Mouse (Mus musculus) macrophage (primary cell): Measurements from ENCODE around the gene Tomt. TPM values are rescaled to one million over a fixed set of nuclear protein-coding genes. Genes with fewer than 3 reads are reported as not detected.

Experiments used
- H3K27ac ChIP-seq: fragments of 350-480 bp; formaldehyde crosslinking; 2 replicates; pipeline ENCODE4 v1.9.0; 2021
- H3K36me3 ChIP-seq: fragments of 350-480 bp; formaldehyde crosslinking; 2 replicates; pipeline ENCODE4 v1.9.0; 2021; ENCODE audit errors: inconsistent target
- H3K4me3 ChIP-seq: fragments of 350-480 bp; formaldehyde crosslinking; 2 replicates; pipeline ENCODE4 v1.9.0; 2021; ENCODE audit errors: inconsistent target
- H3K79me2 ChIP-seq: fragments of 350-480 bp; formaldehyde crosslinking; 2 replicates; pipeline ENCODE4 v1.9.0; 2021; ENCODE audit errors: inconsistent target
- WGBS: methylation state at CpG from one replicate; pipeline ENCODE4 v1.1.7; 2026; ENCODE audit warnings: inconsistent platforms; ENCODE audit not compliant: missing documents; 5-methylcytosine and 5-hydroxymethylcytosine counted together
- polyA plus RNA-seq: library from polyadenylated mRNA; stranded (reverse); fragments of 250-400 nt; gene quantifications from 3 replicates; pipeline ENCODE4 v1.2.4, GENCODE M21; 2018; ENCODE audit warnings: inconsistent platforms

The Tomt gene
- polyA plus RNA-seq, 1 experiment from 2014 or later: 0.23 TPM

- H3K36me3 ChIP-seq: peaks cover 39% of the 10 kb centered on the region; the same call in 1 of the 2 replicates
- WGBS: 92% methylated on average over 6 of the region's 6 CpGs
- H3K4me3 ChIP-seq: no peak overlapping the region
- no peak overlapping the region for H3K27ac ChIP-seq
- H3K79me2 ChIP-seq: no peaks in the 10 kb centered on the region
Measured at GRCm38 (mm10) chr7:101886274-101886673, 19.9 kb downstream of the Tomt start.

DNA sequence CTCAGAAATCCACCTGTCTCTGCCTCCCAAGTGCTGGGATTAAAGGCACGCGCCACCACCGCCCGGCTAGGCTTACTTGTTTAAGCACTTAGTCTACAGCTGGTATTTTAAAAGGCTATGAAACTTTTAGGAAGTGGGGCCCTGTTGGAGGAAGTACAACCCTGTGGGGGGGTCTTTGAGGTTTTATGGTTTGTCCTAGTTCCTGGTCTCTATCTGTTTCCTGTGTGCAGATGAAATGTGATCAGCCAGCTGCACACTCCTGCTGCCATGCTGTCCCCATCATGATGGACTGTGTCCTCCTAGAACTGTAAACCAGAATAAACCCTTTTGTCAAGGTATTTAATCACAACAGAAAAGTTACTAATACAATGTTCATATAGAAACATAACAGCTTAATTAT lies 22.0 kb downstream of the Tomt start:
- H3K4me3 ChIP-seq: no peak overlapping the region
- H3K36me3 ChIP-seq: peaks cover 42% of the 10 kb centered on the region; the same call in 1 of the 2 replicates
- H3K79me2 ChIP-seq: no peaks in the 10 kb centered on the region
- H3K27ac ChIP-seq: no peak overlapping the region
- WGBS: 83% methylated on average over 1 of the region's 4 CpGs

GRCm38 (mm10) chr7:101882413-101883154 lies 23.6 kb downstream of the Tomt start:
- H3K4me3 ChIP-seq: no peak overlapping the region
- H3K79me2 ChIP-seq: no peaks in the 10 kb centered on the region
- 91% methylated on average over 9 of the region's 9 CpGs for WGBS
- H3K36me3 ChIP-seq: peaks cover 42% of the 10 kb centered on the region; the same call in 1 of the 2 replicates
- H3K27ac ChIP-seq: no peak overlapping the region

DNA sequence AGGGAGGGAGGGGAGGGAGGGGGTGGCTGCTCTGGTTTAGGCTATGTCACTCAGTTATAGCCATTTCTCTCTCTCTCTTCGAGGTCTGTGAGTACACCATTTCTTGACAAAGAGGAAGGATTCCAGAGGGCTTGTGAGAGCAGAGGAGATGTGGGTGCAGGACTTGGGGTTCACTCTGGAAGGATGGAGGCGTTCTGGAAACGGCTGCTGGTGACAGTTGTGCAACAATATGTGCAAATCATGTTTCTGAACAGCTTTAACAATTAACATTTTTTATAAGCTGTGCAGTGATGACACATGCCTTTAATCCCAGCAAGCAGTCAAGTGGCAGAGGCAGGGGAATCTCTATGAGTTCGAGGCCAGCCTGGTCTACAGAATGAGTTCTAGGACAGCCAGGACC lies 25.3 kb downstream of the Tomt start:
- Histone ChIP-seq H3K27ac (no peak overlapping the region), H3K36me3 (peaks cover 37% of the 10 kb centered on the region; the same call in 1 of the 2 replicates), H3K4me3 (no peak overlapping the region), H3K79me2 (no peaks in the 10 kb centered on the region)
- 59% methylated on average over 4 of the region's 4 CpGs for WGBS

DNA sequence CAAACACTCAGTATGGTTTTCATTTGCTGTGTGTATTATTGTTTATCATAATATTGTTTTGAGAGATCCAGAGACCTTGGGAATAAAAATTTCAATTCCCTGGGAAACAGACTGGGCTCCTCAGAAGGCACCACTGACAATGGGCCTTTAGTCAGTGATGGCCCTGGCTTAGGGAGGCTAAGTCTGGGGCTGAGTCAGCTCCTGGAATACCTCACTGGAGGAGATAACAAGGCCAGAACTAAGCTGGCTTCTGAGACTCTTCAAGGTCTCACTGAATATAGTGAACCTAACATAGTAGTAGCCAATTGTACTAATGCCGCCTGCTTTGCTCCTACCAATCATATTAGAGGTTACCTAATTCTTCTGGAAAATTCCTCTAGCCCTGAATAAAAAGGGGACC lies 30.2 kb downstream of the Tomt start:
- 100% methylated on average over 1 of the region's 1 CpGs for WGBS
- H3K36me3 ChIP-seq: peaks cover under 1% of the 10 kb centered on the region; the same call in 1 of the 2 replicates
- no peak overlapping the region for H3K27ac ChIP-seq
- no peak overlapping the region for H3K4me3 ChIP-seq
- no peaks in the 10 kb centered on the region; the same call in 1 of the 2 replicates for H3K79me2 ChIP-seq

- no peaks in the 10 kb centered on the region; the same call in 1 of the 2 replicates for H3K79me2 ChIP-seq
- H3K36me3 ChIP-seq: no peaks in the 10 kb centered on the region
- peak overlapping the region; percentile 7; the same call in 1 of the 2 replicates for H3K4me3 ChIP-seq
- H3K27ac ChIP-seq: peak overlapping the region; percentile 66
- WGBS: 87% methylated on average over 3 of the region's 3 CpGs
Measured at GRCm38 (mm10) chr7:101871296-101871695, 34.9 kb downstream of the Tomt start.

- no peaks in the 10 kb centered on the region for H3K36me3 ChIP-seq
- no peaks in the 10 kb centered on the region; the same call in 1 of the 2 replicates for H3K79me2 ChIP-seq
- H3K27ac ChIP-seq: peak within 1 kb of the TSS; percentile 66
- WGBS: 88% methylated on average over 2 of the region's 2 CpGs
- H3K4me3 ChIP-seq: peak within 1 kb of the TSS; percentile 7; the same call in 1 of the 2 replicates
Measured at GRCm38 (mm10) chr7:101870629-101871028, 35.5 kb downstream of the Tomt start, which contains the start of gene Folr1. TSS of gene Folr1 (minus strand) at chr7:101870788.

- Histone ChIP-seq H3K27ac (no peak overlapping the region), H3K79me2 (no peaks in the 10 kb centered on the region; the same call in 1 of the 2 replicates), H3K36me3 (no peaks in the 10 kb centered on the region), H3K4me3 (no peak overlapping the region)
- 93% methylated on average over 7 of the region's 7 CpGs for WGBS
Measured at GRCm38 (mm10) chr7:101869163-101869500, 37.0 kb downstream of the Tomt start.

- Histone ChIP-seq H3K79me2 (no peaks in the 10 kb centered on the region; the same call in 1 of the 2 replicates), H3K36me3 (no peaks in the 10 kb centered on the region), H3K27ac (no peak overlapping the region), H3K4me3 (no peak overlapping the region)
- whole genome bisulfite sequencing: 95% methylated on average over 13 of the region's 13 CpGs
Measured at GRCm38 (mm10) chr7:101868241-101869162, 37.7 kb downstream of the Tomt start.

GRCm38 (mm10) chr7:101867482-101867881 lies 38.7 kb downstream of the Tomt start:
- no peak overlapping the region for H3K4me3 ChIP-seq
- H3K79me2 ChIP-seq: no peaks in the 10 kb centered on the region; the same call in 1 of the 2 replicates
- 100% methylated on average over 1 of the region's 4 CpGs for WGBS
- no peaks in the 10 kb centered on the region for H3K36me3 ChIP-seq
- no peak overlapping the region for H3K27ac ChIP-seq

- 90% methylated on average over 11 of the region's 11 CpGs for WGBS
- Histone ChIP-seq H3K27ac (no peak overlapping the region), H3K36me3 (no peaks in the 10 kb centered on the region), H3K79me2 (no peaks in the 10 kb centered on the region), H3K4me3 (no peak overlapping the region)
Measured at GRCm38 (mm10) chr7:101866491-101867265, 39.5 kb downstream of the Tomt start.

- Histone ChIP-seq H3K27ac (no peak within 1 kb of the TSS), H3K79me2 (no peaks in the 10 kb centered on the region), H3K4me3 (no peak within 1 kb of the TSS), H3K36me3 (no peaks in the 10 kb centered on the region)
- WGBS: 39% methylated on average over 3 of the region's 3 CpGs
Measured at GRCm38 (mm10) chr7:101863415-101863814, 42.7 kb downstream of the Tomt start, which contains the start of gene Anapc15. TSS of gene Anapc15 (plus strand) at chr7:101863715.

DNA sequence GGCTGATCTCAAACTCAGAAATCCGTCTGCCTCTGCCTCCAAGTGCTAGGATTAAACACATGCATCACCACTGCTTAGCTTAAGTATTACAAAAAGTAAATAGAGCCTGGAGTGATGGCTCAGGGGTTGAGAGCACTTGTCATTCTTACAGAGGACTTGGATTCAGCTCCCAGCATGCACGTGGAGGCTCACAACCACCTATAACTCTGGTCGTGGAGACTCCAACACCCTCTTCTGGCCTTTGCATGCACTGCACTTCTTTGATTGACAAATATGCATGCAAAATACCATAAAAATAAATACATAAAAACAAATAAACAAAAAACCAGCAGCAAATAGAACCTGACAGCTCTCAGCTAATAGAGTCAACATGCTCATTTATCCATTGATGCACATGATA lies 43.9 kb downstream of the Tomt start:
- 87% methylated on average over 3 of the region's 3 CpGs for WGBS
- no peak overlapping the region for H3K4me3 ChIP-seq
- no peaks in the 10 kb centered on the region for H3K79me2 ChIP-seq
- H3K27ac ChIP-seq: no peak overlapping the region
- H3K36me3 ChIP-seq: no peaks in the 10 kb centered on the region

GRCm38 (mm10) chr7:101860978-101861377 lies 45.2 kb downstream of the Tomt start:
- no peak overlapping the region for H3K4me3 ChIP-seq
- H3K27ac ChIP-seq: no peak overlapping the region
- no peaks in the 10 kb centered on the region for H3K36me3 ChIP-seq
- H3K79me2 ChIP-seq: no peaks in the 10 kb centered on the region
